Mouse (Mus musculus) G1E (cell line): Measurements from ENCODE around the gene Pdia4.

Experiments
- CTCF ChIP-seq: IDR thresholded peaks from 2 replicates; pipeline ENCODE4 v1.5.1; 2012; ENCODE audit warnings: low read depth, low read length, inconsistent platforms, mixed read lengths
- GATA1 ChIP-seq: IDR thresholded peaks from 2 replicates; pipeline ENCODE4 v1.6.1; 2012; ENCODE audit warnings: borderline replicate concordance, low read length, inconsistent platforms, mixed read lengths
- POLR2AphosphoS5 ChIP-seq: IDR thresholded peaks from 2 replicates; pipeline ENCODE4 v1.6.1; 2012; ENCODE audit warnings: low read depth, low read length, inconsistent platforms; ENCODE audit not compliant: insufficient replicate concordance
- TAL1 ChIP-seq: conservative IDR thresholded peaks from 2 replicates; pipeline ENCODE4 v1.6.1; 2012; ENCODE audit warnings: low read depth, low read length, inconsistent platforms, mixed read lengths

- TF ChIP-seq CTCF (peak; percentile 63; the same call in 1 of the 2 replicates), POLR2AphosphoS5 (no peak), TAL1 (no peak), GATA1 (no peak)
These were observed 22.3 kb upstream of the Pdia4 start, which contains the start of gene Zfp398 for GRCm38 (mm10) chr6:47835482-47835983.
